Mouse (Mus musculus): ENCODE results near the gene S100a1. TPM values are rescaled to one million over a fixed set of nuclear protein-coding genes. Genes with fewer than 3 reads are reported as not detected.
A peak's percentile ranks its signal among the peaks of the same experiment; 100 is the strongest.

The S100a1 gene
- polyA plus RNA-seq, 1 experiment from 2014 or later = 4.4 TPM

GRCm38 (mm10) chr3:90527291-90527873 lies 13.2 kb upstream of the S100a1 start:
- Histone ChIP-seq H3K27ac (no peak overlapping the region), H3K36me3 (replicated peaks) (no peaks in the 10 kb centered on the region), H3K27me3 (ENCODE audit: poor library complexity, severe bottlenecking) (no peaks in the 10 kb centered on the region), H3K4me1 (no peaks in the 10 kb centered on the region), H3K9me3 (no peaks in the 10 kb centered on the region), H3K4me3 (no peak overlapping the region)
- DNase-seq (ENCODE audit: extremely low spot score, low spot score) = no peak
- whole genome bisulfite sequencing = 92% methylated on average over 7 of the region's 7 CpGs

GRCm38 (mm10) chr3:90526580-90526979 lies 12.4 kb upstream of the S100a1 start, which contains the start of gene S100a14:
Gene S100a14 (plus strand): TSS chr3:90526856.
- DNase-seq (ENCODE audit: extremely low spot score, low spot score) = no peak
- Histone ChIP-seq H3K27me3 (ENCODE audit: poor library complexity, severe bottlenecking) (no peaks in the 10 kb centered on the region), H3K4me3 (no peak within 1 kb of the TSS), H3K36me3 (replicated peaks) (no peaks in the 10 kb centered on the region), H3K27ac (no peak within 1 kb of the TSS), H3K9me3 (no peaks in the 10 kb centered on the region), H3K4me1 (no peaks in the 10 kb centered on the region)
- 77% methylated on average over 5 of the region's 5 CpGs for WGBS

GRCm38 (mm10) chr3:90526076-90526475 lies 11.9 kb upstream of the S100a1 start:
- no peaks in the 10 kb centered on the region for H3K4me1 ChIP-seq
- no peaks in the 10 kb centered on the region for H3K36me3 ChIP-seq (replicated peaks)
- no peaks in the 10 kb centered on the region for H3K27me3 ChIP-seq (ENCODE audit: poor library complexity, severe bottlenecking)
- WGBS = 77% methylated on average over 2 of the region's 2 CpGs
- H3K27ac ChIP-seq = no peak overlapping the region
- H3K9me3 ChIP-seq = no peaks in the 10 kb centered on the region
- H3K4me3 ChIP-seq = no peak overlapping the region
- DNase-seq (ENCODE audit: extremely low spot score, low spot score) = no peak

GRCm38 (mm10) chr3:90525421-90525820 lies 11.2 kb upstream of the S100a1 start:
- no peaks in the 10 kb centered on the region for H3K9me3 ChIP-seq
- H3K4me3 ChIP-seq = no peak overlapping the region
- DNase-seq (ENCODE audit: extremely low spot score, low spot score) = no peak
- WGBS = 67% methylated on average over 4 of the region's 4 CpGs
- H3K27me3 ChIP-seq (ENCODE audit: poor library complexity, severe bottlenecking) = no peaks in the 10 kb centered on the region
- H3K27ac ChIP-seq = no peak overlapping the region
- no peaks in the 10 kb centered on the region for H3K36me3 ChIP-seq (replicated peaks)
- no peaks in the 10 kb centered on the region for H3K4me1 ChIP-seq

GRCm38 (mm10) chr3:90517711-90518110 lies 3.5 kb upstream of the S100a1 start:
- Histone ChIP-seq H3K27ac (no peak overlapping the region), H3K4me3 (no peak overlapping the region), H3K9me3 (no peaks in the 10 kb centered on the region), H3K36me3 (replicated peaks) (no peaks in the 10 kb centered on the region), H3K27me3 (ENCODE audit: poor library complexity, severe bottlenecking) (peaks cover 34% of the 10 kb centered on the region), H3K4me1 (peaks cover 23% of the 10 kb centered on the region)
- WGBS = 89% methylated on average over 4 of the region's 4 CpGs
- no peak for DNase-seq (ENCODE audit: extremely low spot score, low spot score)

GRCm38 (mm10) chr3:90515789-90516188 lies 1.6 kb upstream of the S100a1 start:
- Histone ChIP-seq H3K36me3 (replicated peaks) (no peaks in the 10 kb centered on the region), H3K27ac (no peak overlapping the region), H3K4me1 (peaks cover 23% of the 10 kb centered on the region), H3K4me3 (no peak overlapping the region), H3K27me3 (ENCODE audit: poor library complexity, severe bottlenecking) (peaks cover 50% of the 10 kb centered on the region), H3K9me3 (no peaks in the 10 kb centered on the region)
- WGBS = 92% methylated on average over 4 of the region's 4 CpGs
- DNase-seq (ENCODE audit: extremely low spot score, low spot score) = no peak

GRCm38 (mm10) chr3:90515242-90515641 lies 1.1 kb upstream of the S100a1 start:
- no peak for DNase-seq (ENCODE audit: extremely low spot score, low spot score)
- Histone ChIP-seq H3K9me3 (no peaks in the 10 kb centered on the region), H3K36me3 (replicated peaks) (no peaks in the 10 kb centered on the region), H3K27ac (no peak overlapping the region), H3K27me3 (ENCODE audit: poor library complexity, severe bottlenecking) (peaks cover 50% of the 10 kb centered on the region), H3K4me1 (peaks cover 23% of the 10 kb centered on the region), H3K4me3 (peak overlapping the region; percentile 52)
- WGBS = 46% methylated on average over 1 of the region's 1 CpGs

GRCm38 (mm10) chr3:90514691-90515090 lies 499 bp upstream of the S100a1 start:
- 0% methylated on average over 10 of the region's 10 CpGs for WGBS
- H3K36me3 ChIP-seq (replicated peaks) = no peaks in the 10 kb centered on the region
- H3K4me3 ChIP-seq = peak overlapping the region; percentile 52
- peak overlapping the region; percentile 58; the same call in 1 of the 2 replicates for H3K27ac ChIP-seq
- H3K4me1 ChIP-seq = peaks cover 24% of the 10 kb centered on the region
- DNase-seq (ENCODE audit: extremely low spot score, low spot score) = peak; percentile 59
- peaks cover 50% of the 10 kb centered on the region for H3K27me3 ChIP-seq (ENCODE audit: poor library complexity, severe bottlenecking)
- H3K9me3 ChIP-seq = no peaks in the 10 kb centered on the region

GRCm38 (mm10) chr3:90512948-90513642 lies 1.1 kb downstream of the S100a1 start:
- WGBS = 76% methylated on average over 9 of the region's 9 CpGs

GRCm38 (mm10) chr3:90512276-90512675 lies 1.9 kb downstream of the S100a1 start:
- peaks cover 6% of the 10 kb centered on the region for H3K36me3 ChIP-seq (replicated peaks)
- H3K27ac ChIP-seq = no peak overlapping the region
- peaks cover 38% of the 10 kb centered on the region for H3K4me1 ChIP-seq
- no peak for DNase-seq (ENCODE audit: extremely low spot score, low spot score)
- H3K4me3 ChIP-seq = no peak overlapping the region
- WGBS = 83% methylated on average over 5 of the region's 5 CpGs
- H3K9me3 ChIP-seq = no peaks in the 10 kb centered on the region
- peaks cover 50% of the 10 kb centered on the region for H3K27me3 ChIP-seq (ENCODE audit: poor library complexity, severe bottlenecking)

More at GRCm38 (mm10) chr3:90512948-90513642, 1.1 kb downstream of the S100a1 start:
- Histone ChIP-seq H3K27ac (no peak overlapping the region), H3K4me1 (peaks cover 30% of the 10 kb centered on the region), H3K36me3 (replicated peaks) (no peaks in the 10 kb centered on the region), H3K4me3 (peak overlapping the region; percentile 52; the same call in 1 of the 2 replicates), H3K27me3 (ENCODE audit: poor library complexity, severe bottlenecking) (peaks cover 50% of the 10 kb centered on the region), H3K9me3 (no peaks in the 10 kb centered on the region)
- DNase-seq (ENCODE audit: extremely low spot score, low spot score) = no peak

GRCm38 (mm10) chr3:90509747-90510123 lies 4.5 kb downstream of the S100a1 start:
- 16% methylated on average over 2 of the region's 2 CpGs for WGBS
- peaks cover 37% of the 10 kb centered on the region for H3K27me3 ChIP-seq (ENCODE audit: poor library complexity, severe bottlenecking)
- H3K4me3 ChIP-seq = peak overlapping the region; percentile 98
- H3K9me3 ChIP-seq = no peaks in the 10 kb centered on the region
- peaks cover 31% of the 10 kb centered on the region for H3K36me3 ChIP-seq (replicated peaks)
- H3K4me1 ChIP-seq = peaks cover 32% of the 10 kb centered on the region
- H3K27ac ChIP-seq = peak overlapping the region; percentile 98
- DNase-seq (ENCODE audit: extremely low spot score, low spot score) = no peak

GRCm38 (mm10) chr3:90508950-90509746 lies 5.0 kb downstream of the S100a1 start, which contains the start of gene Chtop:
Gene Chtop (minus strand): TSS chr3:90509498.
- under 1% methylated on average over 66 of the region's 66 CpGs for WGBS
- H3K4me3 ChIP-seq = peak within 1 kb of the TSS; percentile 98
- peaks cover 31% of the 10 kb centered on the region for H3K27me3 ChIP-seq (ENCODE audit: poor library complexity, severe bottlenecking)
- H3K4me1 ChIP-seq = peaks cover 26% of the 10 kb centered on the region
- H3K9me3 ChIP-seq = no peaks in the 10 kb centered on the region
- H3K36me3 ChIP-seq (replicated peaks) = peaks cover 37% of the 10 kb centered on the region
- H3K27ac ChIP-seq = peak within 1 kb of the TSS; percentile 98
- DNase-seq (ENCODE audit: extremely low spot score, low spot score) = peak; percentile 99

All from forebrain, embryonic 10.5 days (tissue).